Mouse (Mus musculus): Measurements from ENCODE around the gene Rfx8.

DNA sequence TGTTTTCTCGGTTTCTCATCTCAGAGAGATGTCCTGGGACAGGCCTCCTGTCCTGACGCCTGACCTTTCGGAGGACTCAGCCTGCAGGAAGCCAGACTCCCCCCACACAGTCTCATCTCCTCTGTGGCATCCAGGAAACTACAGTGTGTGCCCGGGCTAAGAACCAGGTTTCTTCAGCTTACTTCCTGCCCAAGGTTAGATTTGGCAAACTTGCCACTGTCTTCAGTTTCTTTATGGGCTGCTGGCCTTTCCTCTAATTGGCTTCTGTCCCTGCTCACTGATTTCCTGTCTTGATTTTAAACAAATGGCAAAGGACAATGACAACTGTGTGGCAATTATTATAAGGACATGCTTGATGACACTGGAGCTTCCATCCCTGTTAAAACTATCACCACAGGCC is 10.2 kb downstream of the Rfx8 start:
- TF ChIP-seq CTCF (conservative IDR thresholded peaks at IDR 0.05; ENCODE audit: insufficient read depth, insufficient read length, low read depth, low read length) (no peak), POLR2A (IDR thresholded peaks at IDR 0.05; ENCODE audit: low read depth, low read length) (no peak)
